Mouse (Mus musculus) layer of hippocampus, postnatal 25 days (tissue): Measurements from ENCODE around the gene Snapc2. TPM values are rescaled to one million over a fixed set of nuclear protein-coding genes. Genes with fewer than 3 reads are reported as not detected.
A peak's percentile ranks its signal among the peaks of the same experiment; 100 is the strongest.

Experiments
- DNase-seq, 2 experiments: peaks; one replicate each; pipeline ENCODE4 v3.0.0; 2022; ENCODE audit warnings: mixed read lengths in 2 of 2, low spot score in 1 of 2; ENCODE audit errors: extremely low spot score in 1 of 2
- total RNA-seq, 2 experiments: library from RNA; stranded (reverse); gene quantifications; 2 replicates each; pipeline ENCODE4 v1.2.3; 2021

Snapc2 gene
- 10 to 100 TPM; 29.5 to 30.2 TPM for total RNA-seq

GRCm38 (mm10) chr8:4252934-4253841, at the start of gene Snapc2:
Gene Snapc2, plus strand, starts transcription at chr8:4253080.
- peak; percentile 87 to 91 for DNase-seq

DNA sequence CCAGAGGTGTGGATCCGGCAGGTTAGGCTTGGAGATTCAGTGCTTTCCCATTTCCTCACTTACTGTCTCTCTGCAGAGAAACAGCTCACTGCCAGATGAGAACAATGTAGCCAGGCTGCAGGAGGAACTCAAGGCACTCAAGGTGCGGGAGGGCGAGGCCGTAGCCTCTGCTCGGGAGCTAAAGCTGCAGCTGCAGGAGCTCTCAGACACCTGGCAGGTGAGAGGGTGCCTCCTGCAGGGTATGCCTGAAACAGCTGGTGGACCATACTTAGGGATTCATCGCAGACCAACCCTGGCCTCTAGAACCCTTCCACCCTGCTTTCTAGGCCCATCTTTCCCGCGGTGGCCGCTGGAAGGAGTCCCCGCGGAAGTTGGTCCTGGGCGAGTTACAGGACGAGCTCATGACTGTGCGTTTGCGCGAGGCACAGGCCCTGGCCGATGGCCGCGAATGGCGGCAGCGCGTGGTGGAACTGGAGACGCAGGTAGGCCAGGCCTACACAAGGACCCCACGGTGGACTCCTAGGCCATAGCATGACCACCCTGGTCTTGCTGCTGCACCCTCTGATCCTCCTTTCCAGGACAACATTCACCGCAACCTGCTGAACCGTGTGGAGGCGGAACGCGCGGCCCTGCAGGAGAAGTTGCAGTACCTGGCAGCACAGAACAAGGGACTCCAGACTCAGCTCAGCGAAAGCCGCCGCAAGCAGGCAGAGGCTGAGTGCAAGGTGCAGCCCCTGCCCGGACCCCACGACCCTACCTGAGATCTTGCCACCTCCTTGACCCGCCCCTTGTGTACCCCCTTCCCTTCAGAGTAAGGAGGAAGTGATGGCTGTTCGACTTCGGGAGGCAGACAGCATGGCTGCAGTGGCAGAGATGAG, 47.4 kb upstream of the Snapc2 start:
- DNase-seq, result no peak

GRCm38 (mm10) chr8:4206182-4207015, 46.5 kb upstream of the Snapc2 start:
- DNase-seq, result no peak

- DNase-seq, result no peak
Measured at GRCm38 (mm10) chr8:4207016-4207350, 45.9 kb upstream of the Snapc2 start.

GRCm38 (mm10) chr8:4211097-4211496, 41.8 kb upstream of the Snapc2 start:
- no peak for DNase-seq

GRCm38 (mm10) chr8:4212809-4213209, 40.1 kb upstream of the Snapc2 start:
- DNase-seq, result peak in 1 of 2 experiments; percentile 21

GRCm38 (mm10) chr8:4213210-4214005, 39.5 kb upstream of the Snapc2 start:
- peak in 1 of 2 experiments; percentile 20 for DNase-seq

DNA sequence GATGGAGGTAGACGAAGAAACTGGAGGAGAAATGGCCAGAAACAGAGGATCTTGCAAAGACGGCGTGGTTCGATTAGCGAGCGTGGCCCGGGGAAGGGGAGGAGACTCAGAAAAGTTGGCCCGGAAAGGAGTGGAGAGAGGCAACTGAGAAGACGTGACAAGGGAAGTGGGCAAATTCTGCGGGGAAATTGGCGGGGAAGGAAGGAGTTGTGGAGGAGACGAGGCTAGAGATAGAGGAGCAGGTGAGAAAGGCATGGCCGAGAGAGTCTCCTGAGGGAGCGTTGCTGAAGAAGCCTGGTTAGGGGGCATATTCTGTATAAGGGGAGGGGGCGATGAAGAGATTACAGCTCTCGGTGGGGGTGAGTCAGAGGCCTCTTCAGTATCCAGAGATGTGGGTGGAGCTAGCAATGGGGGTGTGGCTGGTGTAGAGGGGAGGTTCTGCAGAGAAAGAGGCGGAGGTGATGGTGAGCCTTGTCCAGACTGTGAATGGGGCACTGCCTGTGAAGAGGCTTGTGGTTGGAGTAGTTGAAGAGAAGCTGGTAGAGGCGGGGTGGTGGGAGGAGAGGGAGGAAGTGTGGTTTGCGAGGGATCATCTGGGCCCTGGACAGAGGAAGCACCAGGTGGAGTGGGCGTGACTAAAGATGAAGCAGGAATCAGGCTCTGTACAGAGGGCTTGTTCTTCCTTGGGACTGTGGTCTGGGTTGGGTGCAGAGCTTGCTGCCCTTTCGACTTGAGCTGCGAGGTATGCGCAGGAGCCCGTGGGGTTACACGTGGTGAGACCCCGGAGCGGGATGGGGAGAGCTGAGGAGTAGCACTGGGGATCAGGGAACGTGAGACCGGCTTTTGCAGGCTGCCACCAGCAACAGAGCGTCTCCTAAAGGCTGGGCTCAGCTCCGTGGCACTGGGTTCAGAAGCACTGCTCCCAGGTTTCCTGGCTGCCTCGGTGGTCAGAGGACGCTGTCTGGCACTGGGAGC, 38.6 kb upstream of the Snapc2 start:
- DNase-seq, result no peak

- DNase-seq, result no peak
Measured at GRCm38 (mm10) chr8:4216296-4216695, 36.6 kb upstream of the Snapc2 start.

DNA sequence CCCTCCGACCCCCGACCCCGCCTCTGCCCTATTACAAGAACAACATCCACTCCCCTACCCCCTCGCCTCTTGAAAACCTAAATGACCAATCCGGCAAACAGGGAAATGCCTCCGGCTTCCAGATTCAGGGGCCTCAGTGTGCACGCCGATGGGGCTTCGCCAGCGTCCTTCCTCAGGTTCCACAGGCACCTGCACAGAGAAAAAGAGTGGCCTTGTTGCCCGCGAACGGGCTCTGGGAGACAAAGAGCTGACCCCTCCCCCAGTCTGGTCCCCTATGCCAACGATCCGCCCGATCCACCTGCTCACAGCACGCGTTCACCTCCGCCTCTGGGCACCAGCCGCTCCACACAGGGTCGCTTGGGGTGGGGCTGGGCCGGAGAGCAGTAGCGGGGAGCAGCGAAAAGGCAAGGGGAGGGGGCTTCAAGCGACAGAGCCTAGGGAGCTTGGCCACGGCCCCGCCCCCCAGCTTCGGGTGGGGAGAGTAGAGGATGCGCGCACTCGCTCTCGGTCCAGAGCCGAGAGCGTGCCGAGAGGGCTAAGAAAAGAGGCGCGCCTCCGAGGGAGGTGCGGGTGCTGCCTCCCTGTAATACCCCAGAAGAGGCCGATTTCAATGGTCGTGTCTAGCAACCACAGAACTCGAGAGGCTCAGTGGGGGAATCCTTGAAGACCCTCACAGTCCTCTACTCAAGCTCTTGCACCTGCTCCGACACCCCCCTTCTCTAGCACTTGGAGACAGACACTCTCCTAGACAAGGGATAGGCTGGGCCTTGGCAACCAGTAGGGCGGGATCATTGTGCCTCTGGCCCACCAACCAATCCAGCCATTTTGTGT, 35.9 kb upstream of the Snapc2 start, which contains the start of gene Prr36:
TSS of gene Prr36 (minus strand) at position 669 of the 831 bp plus-strand sequence.
- DNase-seq, result peak; percentile 49 to 56

DNA sequence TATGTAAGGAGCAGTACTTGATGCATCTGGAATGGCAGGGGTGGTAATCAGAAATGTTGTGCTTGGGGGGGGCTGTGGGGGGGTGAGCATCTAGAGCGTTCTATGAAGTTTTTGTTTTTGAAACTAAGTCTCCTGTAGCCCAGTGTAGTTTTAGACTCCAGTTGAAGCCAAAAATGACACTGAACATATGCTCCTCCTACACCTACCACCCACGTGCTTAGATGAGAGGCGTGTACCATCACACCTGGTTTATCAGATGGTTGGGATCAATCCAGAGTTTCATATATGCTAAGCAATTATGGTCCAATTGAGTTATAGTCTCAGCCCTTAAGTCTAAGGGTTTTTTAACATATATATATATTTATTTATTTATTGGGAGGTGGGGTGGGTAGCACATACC, 33.3 kb upstream of the Snapc2 start:
- no peak for DNase-seq

GRCm38 (mm10) chr8:4222059-4222458, 30.8 kb upstream of the Snapc2 start:
- DNase-seq, result no peak

DNA sequence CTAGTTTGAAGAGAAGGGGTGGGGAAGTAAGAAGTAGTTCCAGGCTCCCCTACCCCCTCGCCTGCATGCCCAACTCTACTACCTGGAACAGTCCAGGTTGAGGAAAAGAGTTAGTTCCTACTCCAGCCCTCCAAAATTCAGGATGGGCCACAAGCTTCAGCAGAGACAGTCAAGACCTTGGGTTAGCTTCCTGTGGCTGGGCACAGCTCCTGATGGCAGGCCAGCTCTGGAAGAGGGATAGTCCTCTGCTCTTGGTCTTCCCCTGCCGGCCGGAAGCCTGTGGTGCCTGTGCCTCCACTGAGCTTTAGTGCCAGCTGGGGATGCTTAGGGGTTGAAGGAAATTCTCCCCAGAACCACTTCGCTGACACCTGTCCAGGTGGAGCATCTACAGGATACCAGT, 26.6 kb upstream of the Snapc2 start:
- DNase-seq, result no peak

- no peak for DNase-seq
Measured at GRCm38 (mm10) chr8:4226739-4227347, 26.0 kb upstream of the Snapc2 start, which contains the start of gene Lrrc8e. Gene Lrrc8e, plus strand, starts transcription at chr8:4226827.

DNA sequence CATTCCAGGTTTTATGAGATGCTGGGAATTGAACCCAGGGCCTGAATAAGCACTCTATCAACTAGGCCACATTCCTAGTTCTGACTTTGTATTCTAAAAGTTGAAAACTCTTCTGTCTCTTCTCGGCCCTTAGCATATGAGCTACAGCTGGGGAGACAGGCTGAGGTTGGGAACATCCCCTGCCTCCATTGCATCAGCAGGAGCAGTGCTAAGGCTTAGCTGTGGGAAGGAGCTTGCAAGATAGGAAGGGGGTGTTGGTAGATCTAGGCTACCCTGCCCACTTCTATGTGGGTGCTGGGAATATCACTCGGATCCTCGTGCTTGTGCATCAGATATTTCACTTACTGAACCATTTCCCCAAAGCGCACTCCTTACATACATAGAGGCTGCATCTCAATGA, 25.0 kb upstream of the Snapc2 start:
- no peak for DNase-seq

GRCm38 (mm10) chr8:4229784-4230183, 23.1 kb upstream of the Snapc2 start:
- no peak for DNase-seq
